Mouse (Mus musculus) CD4-positive, CD25-positive, alpha-beta regulatory T cell, adult 2 months (primary cell): ENCODE data around the gene Uqcc2.

Experiments used
- DNase-seq: peaks from one replicate; pipeline ENCODE4 v3.0.0-alpha.2; 2012; ENCODE audit warnings: low read depth, low spot score

Gene Uqcc2

DNA sequence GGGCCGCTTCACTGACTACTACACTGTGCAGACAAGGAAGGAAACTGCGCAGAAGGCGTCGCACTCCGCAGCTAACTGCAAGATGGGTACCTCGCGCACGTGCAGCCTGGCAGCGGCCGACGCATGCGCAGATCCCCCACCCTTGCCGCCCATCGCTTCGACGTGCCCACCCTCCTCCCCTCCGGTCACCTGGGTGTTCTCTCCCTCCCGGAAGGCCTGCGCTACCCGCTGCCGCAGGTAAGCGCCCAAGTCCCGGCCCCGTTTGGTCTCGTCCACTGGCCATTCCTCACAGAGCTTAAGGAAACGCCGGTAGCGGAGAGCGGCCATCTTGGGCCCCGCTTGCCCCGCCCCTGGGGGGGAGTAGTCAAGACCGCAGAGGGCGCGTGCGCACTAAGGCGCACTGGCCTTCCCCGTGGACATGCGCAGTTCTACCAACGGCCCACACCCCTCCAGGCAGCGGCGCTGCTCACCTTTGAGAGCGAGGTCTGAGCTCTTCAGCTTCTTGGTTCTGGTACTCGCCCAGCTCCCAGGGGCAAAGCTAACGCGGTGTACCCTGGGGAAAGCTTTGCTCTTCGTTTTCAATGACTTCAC lies at the start of gene Uqcc2:
Uqcc2 (minus strand) TSS at position 366 of the 591 bp plus-strand sequence.
- DNase-seq: peak; percentile 99

DNA sequence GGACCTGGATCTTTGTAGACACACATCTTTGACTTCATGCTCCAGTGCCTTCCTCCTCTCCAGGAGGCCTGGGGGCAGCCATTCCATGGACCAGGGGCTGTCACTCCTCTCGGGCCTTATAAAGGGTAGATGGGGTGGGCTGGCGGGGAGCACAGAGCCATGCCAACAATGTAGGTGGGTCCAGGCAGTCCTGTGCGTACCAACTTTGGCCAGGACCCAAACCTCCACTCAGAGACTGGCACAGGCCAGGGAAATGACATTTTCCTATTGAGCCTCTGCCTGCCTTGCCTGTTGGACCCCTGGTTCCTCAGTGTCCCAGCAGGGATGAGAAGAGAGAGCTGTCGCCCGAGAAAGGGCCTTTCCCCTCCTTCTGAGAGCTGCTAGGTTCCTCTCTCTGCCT lies 48.7 kb upstream of the Uqcc2 start:
- no peak for DNase-seq

DNA sequence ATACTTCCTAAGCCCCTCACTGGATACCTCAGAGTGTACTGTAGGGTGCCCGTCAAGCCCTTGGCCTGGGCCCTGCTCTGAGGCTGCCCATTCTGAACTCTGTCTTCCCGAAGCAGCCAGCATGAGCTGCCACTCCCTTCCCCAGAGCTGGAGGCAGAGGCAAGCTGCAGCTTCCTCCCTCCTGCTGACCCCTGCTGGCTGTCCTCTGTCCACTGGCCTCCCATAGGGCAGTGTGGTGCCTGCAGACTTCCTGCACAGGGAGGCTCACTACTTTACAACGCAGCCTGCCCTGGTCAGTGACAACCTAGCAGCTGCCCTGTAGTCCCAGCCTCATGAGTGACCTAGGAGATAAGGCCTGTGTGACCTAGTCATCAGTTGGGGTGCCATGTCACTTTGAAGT lies 48.0 kb upstream of the Uqcc2 start:
- DNase-seq: no peak

DNA sequence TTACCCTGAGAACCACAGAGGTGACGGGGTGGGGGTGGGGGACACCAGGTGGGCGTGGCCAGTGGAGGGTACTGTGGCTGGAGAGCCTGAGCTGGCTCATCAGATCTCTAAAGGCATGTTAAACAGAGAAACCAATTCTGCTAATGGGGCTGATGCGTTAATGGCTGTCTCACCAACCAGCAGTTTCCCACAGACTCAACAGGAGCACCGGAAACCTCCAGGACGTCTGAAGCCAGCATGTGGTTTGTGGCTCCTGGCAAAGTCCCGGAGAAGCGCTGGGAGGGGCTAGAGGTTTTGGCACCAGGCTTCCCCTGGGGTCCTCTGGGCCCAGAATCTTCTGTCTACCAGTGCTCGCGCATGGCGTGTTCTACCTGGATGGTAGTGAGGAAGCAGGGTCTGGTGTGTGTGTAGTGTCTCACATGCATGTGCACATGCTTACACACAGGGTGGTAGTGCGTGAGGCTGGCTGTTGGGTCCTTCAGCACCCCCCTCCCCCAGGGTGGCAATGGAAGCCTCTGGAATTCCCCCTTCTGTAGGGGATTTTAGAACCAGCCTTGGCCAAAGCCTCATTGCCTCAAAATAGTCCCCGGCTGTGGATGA lies 46.1 kb upstream of the Uqcc2 start:
- peak; percentile 47 for DNase-seq

DNA sequence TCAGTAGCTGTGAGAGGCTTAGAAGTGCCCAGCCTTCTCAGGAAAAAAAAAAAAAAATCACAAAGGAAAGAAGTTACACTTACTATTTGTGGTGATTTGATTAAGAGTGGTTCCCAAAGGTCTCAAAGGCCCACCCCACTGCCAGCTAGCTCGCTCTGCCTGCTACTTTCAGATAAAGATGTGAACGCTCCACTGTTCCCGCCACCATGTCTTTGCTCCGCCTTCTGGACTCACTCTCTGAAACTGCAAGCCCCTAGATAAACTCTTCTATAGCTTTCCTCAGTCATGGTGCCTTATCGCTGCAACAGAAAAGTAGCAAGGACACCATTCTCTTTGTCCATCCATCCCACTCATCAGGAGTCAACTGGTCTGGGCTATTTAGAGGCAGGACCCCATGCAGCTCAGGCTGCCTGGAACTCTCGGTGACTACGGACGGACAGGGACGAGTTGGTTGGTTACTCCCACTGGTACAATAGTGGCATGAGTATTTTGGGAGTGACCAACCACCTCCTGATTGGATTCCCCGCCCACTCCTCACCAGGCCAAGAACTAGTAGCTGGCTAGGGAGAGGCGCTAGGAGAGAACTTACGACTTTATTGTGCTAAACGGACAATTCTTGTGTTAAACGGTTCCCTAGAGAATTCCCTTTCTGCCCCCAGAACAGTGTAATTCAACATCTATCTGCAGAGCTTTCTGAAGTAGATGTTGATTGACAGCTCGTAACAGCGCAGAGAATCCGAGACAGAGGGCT lies 44.9 kb upstream of the Uqcc2 start:
- no peak for DNase-seq

DNA sequence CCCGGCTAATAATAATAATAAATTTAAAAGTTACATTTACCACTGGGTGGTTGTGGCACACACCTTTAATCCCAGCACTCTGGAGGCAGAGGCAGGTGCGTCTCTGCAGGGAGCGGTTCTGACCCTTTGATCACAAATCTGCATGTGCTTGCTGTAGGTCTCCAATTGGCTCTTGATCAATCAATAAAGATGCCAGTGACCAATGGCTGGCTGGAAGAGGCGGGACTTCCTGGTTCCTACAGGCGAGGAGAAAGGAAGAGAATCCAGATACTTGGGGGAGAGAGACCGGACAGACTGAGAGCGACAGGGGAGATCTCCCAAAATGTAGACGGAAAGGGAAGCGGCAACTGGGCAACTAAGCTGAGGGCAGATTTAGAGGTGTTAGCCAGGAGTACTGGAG lies 44.3 kb upstream of the Uqcc2 start:
- DNase-seq: peak; percentile 37

DNA sequence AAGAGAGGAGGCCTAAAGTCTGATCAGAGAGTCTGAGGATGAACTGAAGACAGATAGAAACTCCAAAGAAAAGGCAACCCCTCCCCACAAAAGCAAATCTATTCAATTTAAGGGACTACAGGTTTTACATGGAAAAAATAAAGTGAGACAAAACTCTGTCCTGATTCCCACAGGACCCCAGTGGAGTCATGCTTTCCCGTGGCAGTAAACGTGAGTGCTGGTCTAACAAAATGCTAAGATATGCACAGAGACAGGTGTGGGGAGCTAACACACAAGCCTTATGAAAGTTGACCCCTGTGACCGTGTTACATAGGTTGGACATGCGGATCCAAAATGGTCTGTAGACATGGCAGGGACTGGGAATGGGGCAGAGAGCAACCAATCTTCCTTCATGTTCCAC lies 43.0 kb upstream of the Uqcc2 start:
- no peak for DNase-seq

DNA sequence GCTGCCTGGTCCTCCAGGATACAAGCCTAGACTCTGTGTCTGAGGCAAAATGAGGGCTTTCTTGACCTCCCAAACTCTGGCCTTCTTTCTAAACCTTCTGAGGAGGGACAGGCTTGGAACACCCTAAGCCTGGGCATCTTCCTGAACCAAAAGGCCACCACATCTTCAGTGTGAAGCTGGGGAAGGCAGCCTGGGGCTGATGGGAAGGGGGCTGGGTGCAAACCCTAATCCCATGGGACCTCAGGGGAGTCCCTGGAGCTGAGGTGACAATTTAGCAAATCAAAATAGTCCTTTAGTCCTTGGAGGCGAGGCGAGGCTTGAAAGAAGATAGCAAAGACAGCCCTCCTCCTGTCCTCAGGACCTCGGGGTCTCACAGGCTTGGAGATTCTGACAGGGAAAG lies 42.6 kb upstream of the Uqcc2 start:
- DNase-seq: no peak

DNA sequence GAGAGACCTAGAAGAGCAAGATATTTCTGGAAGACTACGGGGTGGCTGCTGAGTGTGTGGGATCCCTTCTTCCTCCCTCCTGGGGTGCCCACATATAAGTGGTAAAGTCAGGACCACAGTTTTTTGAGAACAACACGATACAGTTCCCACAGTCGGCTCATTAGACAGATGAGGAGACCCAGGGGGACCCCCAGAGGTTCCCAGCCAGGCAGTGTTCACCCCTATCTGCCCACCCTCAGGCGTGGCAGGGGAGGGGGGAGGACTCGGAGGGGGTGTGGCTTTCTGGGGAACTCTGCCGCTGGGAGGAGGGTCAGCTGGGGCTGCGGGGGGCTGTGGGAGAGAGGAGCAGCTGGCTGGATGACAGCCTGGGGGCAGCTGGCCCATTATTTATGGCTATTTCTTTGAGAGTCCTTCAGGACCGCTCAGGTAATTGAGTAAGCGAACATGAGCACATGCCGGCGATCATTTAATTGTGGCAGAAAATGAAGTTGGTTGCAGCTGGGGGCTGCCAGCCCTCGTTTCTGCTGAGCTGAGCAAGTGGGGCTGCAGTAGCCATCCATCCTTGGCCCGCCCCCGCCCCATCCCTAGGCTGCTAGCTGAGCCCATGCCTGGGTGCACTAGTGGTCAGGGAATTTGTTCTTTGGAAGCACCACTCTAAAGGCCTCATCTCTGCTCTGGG lies 41.6 kb upstream of the Uqcc2 start:
- no peak for DNase-seq

DNA sequence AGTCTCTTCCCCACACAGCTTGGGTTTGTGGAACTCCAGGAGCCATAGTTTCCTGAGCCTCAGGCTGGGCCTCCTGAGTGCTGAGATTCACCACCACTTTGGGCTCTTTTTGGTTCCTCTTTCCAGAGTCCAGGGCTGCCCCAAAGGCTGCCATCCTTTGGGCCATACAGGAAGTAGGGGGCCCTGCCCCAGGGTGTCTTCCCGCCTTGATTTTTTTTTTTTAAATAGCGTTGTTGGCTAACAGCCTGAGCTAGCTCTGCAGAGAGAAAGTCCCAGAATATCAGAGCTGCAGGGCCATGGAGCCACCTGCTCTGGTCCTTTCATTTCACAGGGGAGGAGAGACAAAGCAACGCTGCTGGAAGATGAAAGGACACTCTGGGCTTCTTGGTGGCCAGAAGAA lies 40.0 kb upstream of the Uqcc2 start:
- DNase-seq: no peak

DNA sequence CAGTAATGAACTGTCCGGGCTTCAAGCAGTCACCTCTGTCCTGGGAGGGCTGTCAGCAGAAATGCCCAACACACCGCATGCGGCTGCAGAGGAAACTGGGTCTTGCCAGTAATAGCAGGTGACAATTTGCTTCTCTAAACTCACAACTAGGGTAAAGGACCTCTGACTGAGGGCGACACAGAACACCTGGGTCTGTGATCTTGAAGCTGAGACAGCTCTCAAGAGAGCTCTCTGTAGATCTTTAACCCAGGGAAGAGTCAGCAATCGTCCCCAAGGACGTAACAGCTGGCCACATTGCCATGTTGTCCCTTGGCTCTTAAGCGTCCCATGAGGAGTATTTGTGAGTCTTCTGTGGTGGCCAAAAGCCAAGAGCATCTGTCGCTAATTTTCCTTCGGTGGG lies 38.7 kb upstream of the Uqcc2 start:
- DNase-seq: no peak

DNA sequence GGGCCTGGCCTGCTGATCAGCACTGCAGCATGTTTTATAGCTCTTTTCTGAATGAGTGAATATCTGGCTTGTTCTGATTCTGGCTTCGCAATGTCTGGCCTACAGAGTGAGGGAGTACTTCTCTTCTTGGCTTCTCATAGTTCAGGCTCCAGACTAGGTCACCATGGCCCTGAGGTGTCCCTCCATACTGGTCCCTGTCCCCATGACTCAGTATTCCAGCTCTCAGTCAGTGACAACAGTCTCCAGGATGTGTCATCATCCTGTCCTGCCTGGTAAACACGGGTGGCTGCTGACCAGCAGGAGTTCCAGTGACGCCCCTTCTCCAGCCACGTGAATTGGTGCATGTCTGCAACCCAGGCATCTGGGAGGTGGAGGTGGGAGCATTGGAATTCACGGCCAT lies 37.4 kb upstream of the Uqcc2 start:
- DNase-seq: no peak

DNA sequence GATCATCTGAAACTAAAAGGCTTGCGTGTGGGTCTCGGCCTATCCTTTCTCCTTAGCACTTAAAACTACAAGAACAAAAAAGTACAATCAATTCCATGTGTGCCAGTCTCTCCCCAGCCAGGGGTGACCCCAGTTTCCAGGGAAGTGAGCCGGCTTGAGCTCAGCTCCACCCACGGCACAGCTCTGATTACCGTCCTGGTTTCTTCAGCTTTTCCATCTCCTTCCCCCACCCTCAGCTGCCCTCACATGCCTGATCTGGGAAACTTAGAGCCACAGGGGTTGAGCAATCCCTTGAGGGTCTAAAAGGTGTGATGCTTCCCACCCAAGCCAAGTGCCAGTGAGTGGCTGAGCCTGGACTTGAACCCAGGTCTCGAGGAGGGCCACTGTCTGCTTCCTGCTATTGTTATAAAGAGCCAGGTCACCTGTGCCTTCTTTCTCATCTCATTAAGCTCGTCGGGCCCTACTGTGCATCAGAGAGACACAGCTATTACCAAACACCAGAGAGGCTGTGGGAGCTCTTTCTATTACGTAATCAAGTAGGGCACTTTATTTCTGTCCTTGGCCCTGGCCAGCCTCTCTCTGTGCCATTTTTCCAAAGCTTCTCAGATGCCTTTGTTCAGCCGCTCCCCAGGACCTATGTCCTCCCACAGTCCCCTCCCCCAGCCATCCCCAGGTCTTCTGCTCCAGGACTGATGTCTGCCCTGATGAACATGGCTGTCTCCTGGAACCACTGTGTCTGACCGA lies 36.4 kb upstream of the Uqcc2 start:
- DNase-seq: no peak

DNA sequence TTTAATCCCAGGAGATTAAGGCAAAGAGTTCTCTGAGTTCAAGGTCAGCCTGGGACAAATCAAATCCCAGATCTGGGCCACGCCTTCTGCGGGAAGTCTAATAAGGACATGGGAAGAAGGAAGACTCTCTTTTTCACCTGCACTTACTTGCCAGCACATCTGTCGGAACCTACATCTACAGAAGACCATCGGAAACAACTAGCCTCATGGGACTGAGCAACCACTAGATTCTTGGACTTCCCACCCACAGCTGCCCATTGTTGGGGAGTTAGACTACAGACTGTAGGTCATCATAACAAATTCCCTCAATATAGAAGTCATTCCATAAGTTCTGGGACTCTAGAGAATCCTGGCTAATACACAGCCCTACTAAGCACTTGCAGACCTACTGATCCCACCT lies 34.9 kb upstream of the Uqcc2 start:
- DNase-seq: no peak

DNA sequence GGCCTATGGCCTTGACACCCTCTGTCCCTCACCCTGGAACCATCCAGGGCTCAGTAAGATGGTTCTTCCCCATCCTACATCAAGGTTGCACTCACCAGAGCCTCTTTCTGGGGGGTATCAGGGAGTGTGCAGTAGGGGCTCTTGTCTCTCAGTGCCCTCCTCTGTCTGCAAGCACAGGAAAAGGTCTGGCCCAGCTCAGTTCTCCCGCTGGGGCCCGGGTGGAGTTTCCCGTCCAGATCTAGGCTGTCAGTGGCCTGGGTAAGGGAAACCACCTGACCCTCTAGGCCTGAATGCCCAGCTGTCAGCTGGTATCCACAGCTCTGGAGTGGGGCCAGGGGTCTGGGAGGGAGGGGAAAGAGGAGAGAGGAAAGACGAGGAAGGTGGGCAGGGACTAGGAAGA lies 33.8 kb upstream of the Uqcc2 start, which contains the start of gene Ip6k3:
Ip6k3 (minus strand) TSS at position 251 of the 400 bp plus-strand sequence.
- DNase-seq: no peak

DNA sequence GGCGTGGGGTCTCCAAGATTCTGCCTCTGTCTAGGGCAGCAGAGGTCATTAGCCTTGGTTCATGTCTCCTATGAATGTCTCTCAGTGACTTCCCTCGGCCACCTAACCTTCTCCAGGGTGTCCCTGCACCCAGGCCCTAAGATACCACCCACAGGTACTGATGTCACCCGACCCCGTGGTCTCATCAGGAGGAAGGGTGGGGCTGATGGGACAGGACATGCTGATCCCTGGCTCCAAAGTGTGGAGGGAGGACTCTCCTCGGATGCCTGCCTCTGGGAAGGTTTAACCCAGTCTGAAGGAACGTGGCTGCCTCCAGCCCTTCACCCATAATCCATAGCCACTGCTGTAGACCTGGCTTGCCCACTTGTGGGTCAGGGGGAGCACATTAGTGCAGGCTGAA lies 33.2 kb upstream of the Uqcc2 start:
- no peak for DNase-seq

DNA sequence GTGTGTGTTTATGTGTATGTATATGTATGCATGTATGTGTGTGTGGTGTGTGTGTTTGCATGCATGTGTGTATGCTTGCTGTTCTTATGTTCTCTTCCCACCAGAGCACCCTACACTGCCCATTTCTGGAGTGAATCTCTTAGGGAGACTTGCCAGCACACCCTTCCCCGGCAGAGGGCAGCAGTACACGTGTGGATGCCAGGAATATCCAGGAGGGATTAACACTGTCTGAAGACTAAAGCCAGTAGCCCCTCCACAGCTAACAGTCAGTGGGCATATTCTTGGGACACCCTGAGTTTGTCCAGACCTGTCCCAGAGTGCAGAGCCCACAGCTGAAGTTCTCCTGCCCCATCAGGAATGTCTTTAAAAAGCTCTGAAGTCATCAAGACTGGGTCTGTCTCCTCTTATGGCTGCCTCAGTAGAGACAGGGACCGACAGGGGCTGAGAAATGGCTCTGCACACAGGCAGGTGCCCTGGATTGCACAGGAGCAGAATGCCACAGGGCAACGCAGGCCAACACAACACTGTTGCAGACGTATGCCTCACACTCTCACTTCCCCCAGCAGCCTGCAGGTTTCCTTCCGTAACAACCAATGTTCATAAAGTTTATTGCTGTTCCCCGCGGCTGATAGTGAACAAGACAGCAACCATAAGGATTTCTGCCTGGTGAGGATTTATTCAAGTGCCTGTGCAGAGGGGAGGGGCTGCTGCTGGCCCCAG lies 31.5 kb upstream of the Uqcc2 start:
- DNase-seq: no peak

DNA sequence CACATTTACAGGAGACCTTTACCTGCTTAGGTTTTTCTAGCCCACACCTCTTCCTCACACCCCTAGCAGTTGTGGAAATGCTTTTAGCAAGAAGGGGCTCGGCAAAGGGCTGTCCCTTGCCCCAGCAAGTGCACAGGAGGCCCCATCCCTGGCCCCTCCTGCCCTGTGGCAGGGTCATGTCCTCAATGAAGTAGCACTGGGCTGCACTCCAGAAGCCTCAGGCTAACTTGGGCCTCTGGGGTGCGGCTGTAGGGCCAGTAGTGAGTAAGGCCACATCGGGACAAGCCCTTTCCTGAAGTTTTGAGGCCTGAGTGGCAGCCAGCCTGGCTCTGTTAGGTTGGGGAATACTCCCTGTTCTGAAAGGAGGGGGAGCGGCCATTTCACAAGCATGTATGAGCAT lies 27.2 kb upstream of the Uqcc2 start:
- no peak for DNase-seq

DNA sequence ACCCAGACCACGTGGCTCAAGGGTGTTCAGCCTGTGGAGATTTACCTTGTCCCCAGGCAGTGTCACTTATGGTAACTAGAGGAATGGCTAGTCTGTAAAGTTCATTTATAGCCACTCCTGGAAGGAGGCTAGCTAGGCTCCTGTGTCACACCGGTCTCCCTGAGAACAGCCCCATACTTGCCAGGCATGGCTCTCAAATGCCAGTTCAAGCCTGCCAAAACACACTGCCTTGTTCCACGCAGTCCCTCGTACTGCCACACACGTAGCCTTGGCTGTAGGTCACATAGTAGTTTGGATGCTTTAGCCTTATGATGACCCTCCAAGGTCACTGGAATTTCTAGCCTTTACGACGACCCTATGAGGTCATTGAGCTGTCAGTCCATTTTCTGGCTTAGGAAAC lies 25.5 kb upstream of the Uqcc2 start:
- DNase-seq: no peak

DNA sequence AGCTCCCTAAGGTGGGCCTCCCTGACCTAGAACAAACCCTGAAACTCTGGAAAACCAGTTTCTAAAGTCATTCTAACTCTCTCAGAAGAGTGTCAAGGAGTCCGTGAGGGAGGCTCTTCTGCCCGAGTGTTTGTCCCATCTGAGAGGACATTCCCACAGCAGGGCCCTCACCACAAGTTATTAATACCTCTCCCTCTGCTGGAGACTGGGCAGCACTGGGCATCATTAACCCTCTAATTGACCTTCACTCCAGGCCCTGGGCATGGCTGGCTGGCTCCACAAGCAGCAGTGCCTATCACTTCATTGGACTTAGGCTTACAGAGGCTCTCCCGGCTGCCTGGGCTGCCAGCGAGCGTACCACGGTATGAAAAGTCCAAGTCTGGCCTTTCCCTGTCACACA lies 24.7 kb upstream of the Uqcc2 start:
- DNase-seq: no peak

DNA sequence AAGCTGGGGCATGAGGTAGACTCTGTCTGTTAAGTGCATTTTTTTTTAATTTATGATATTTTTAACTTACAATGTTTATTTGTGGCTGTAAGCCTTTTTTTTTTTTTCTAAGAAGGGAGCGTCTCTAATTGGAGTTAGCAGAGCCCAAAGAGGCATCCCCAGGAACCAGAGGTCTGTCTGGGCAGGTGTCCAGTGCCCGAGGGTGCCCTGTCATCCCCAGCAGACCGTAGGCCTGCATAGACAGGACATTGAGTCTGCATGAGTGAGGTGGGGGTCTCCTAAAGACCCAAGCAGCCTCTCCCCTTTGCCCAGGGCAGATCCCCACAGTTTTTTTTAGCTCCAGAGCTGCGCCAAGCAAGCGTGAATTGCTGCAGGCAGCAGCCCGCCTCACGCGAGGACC lies 22.0 kb upstream of the Uqcc2 start:
- DNase-seq: no peak
